ENCODE assay signal across 7 mouse cellular contexts in genomic region chr5:109556591-109557320, GRCm38 (mm10). TPM values are rescaled to one million over a fixed set of nuclear protein-coding genes. Genes with fewer than 3 reads are reported as not detected.
DNase-seq lines count a peak whose midpoint lies in the region; ATAC-seq and TF ChIP-seq lines count a peak whose summit lies in the region.

No protein-coding gene starts in this region.

- H3K4me3 ChIP-seq in MEL (ENCODE audit: control insufficient read depth in 1 of 2, insufficient read depth in 1 of 2, low read depth in 2 of 2, low read length in 2 of 2): peak overlapping the region; percentile 37 to 61; a peak in 3 of 4 replicates
- peak overlapping the region; percentile 76 for H3K4me3 ChIP-seq in bone marrow macrophage, adult 2 months (ENCODE audit: insufficient read depth, low read length)
- H3K4me3 ChIP-seq in left cerebral cortex, adult 2 months: peak overlapping the region; percentile 77
- H3K4me3 ChIP-seq in midbrain, embryonic 11.5 days (ENCODE audit: low read depth, low read length): peak overlapping the region; percentile 56
- peak overlapping the region; percentile 71 for H3K4me3 ChIP-seq in small intestine, adult 2 months (ENCODE audit: low read depth, low read length)

- no peaks in the 10 kb centered on the region for H3K4me1 ChIP-seq in MEL (ENCODE audit: control insufficient read depth in 1 of 2, insufficient read depth in 2 of 2, low read length in 2 of 2)
- no peaks in the 10 kb centered on the region for H3K4me1 ChIP-seq in bone marrow macrophage, adult 2 months (ENCODE audit: control insufficient read depth, insufficient read depth, low read length)
- no peaks in the 10 kb centered on the region for H3K4me1 ChIP-seq in midbrain, embryonic 11.5 days (ENCODE audit: control insufficient read depth, insufficient read depth, low read length)
- H3K4me1 ChIP-seq in small intestine, adult 2 months (ENCODE audit: control insufficient read depth, insufficient read depth, insufficient read length, low read length): peaks cover 2% of the 10 kb centered on the region; the same call in 1 of the 2 replicates

- no peak for TF ChIP-seq CTCF in MEL (IDR thresholded peaks at IDR 0.05 in 2 of 3, conservative IDR thresholded peaks at IDR 0.05 in 1 of 3; ENCODE audit: control insufficient read depth in 1 of 3, insufficient read depth in 1 of 3, low read depth in 2 of 3, low read length in 3 of 3, poor library complexity in 1 of 3, severe bottlenecking in 1 of 3)
- TF ChIP-seq CTCF in bone marrow macrophage, adult 2 months (IDR thresholded peaks at IDR 0.05; ENCODE audit: low read depth, low read length): no peak
- no peak for TF ChIP-seq CTCF in left cerebral cortex, adult 2 months (IDR thresholded peaks at IDR 0.05)
- TF ChIP-seq CTCF in small intestine, adult 2 months (IDR thresholded peaks at IDR 0.05; ENCODE audit: extremely low read depth, insufficient read length, insufficient replicate concordance, low read depth, low read length): no peak

- TF ChIP-seq RAD21 in MEL (IDR thresholded peaks at IDR 0.05; ENCODE audit: low read depth, low read length): no peak

- H3K27ac ChIP-seq in MEL (ENCODE audit: control insufficient read depth, low read depth, low read length): peak overlapping the region; percentile 94
- peak overlapping the region; percentile 78 for H3K27ac ChIP-seq in bone marrow macrophage, adult 2 months (ENCODE audit: insufficient read depth, low read depth, low read length)
- peak overlapping the region; percentile 99 for H3K27ac ChIP-seq in left cerebral cortex, adult 2 months
- H3K27ac ChIP-seq in midbrain, embryonic 11.5 days (ENCODE audit: low read depth, low read length): peak overlapping the region; percentile 57; the same call in 1 of the 2 replicates
- H3K27ac ChIP-seq in small intestine, adult 2 months (ENCODE audit: insufficient read depth, low read depth, low read length): peak overlapping the region; percentile 84

- peak overlapping the region; percentile 34 for H3K4me2 ChIP-seq in midbrain, embryonic 11.5 days

- H3K27me3 ChIP-seq in MEL (ENCODE audit: control insufficient read depth in 1 of 2, insufficient read depth in 2 of 2, low read length in 2 of 2): no peaks in the 10 kb centered on the region
- H3K27me3 ChIP-seq in midbrain, embryonic 11.5 days (ENCODE audit: control insufficient read depth, insufficient read depth, low read length): no peaks in the 10 kb centered on the region
- no peaks in the 10 kb centered on the region for H3K27me3 ChIP-seq in small intestine, adult 2 months (ENCODE audit: control insufficient read depth, insufficient read depth, low read length)

- TF ChIP-seq POLR2A in MEL (IDR thresholded peaks at IDR 0.05; ENCODE audit: control insufficient read depth in 1 of 2, insufficient read depth in 1 of 2, low read depth in 1 of 2, low read length in 2 of 2, poor library complexity in 1 of 2): 0 out of 4 replicates have a peak, but pooled peaks of 1 of the 2 experiments have one; percentile 46
- TF ChIP-seq POLR2A in bone marrow macrophage, adult 2 months (IDR thresholded peaks at IDR 0.05; ENCODE audit: borderline replicate concordance, low read depth, low read length): no peak
- no peak for TF ChIP-seq POLR2A in small intestine, adult 2 months (IDR thresholded peaks at IDR 0.05; ENCODE audit: low read depth, low read length)

- H3K9me3 ChIP-seq in MEL (replicated peaks; ENCODE audit: insufficient read depth, low read length): no peaks in the 10 kb centered on the region
- peaks cover 35% of the 10 kb centered on the region for H3K9me3 ChIP-seq in midbrain, embryonic 11.5 days (ENCODE audit: control insufficient read depth, low read length)

- WGBS in midbrain, embryonic 11.5 days: 7% methylated on average over 40 of the region's 40 CpGs
- WGBS in small intestine, adult 2 months: 5% methylated on average over 40 of the region's 40 CpGs

- no peaks in the 10 kb centered on the region for H3K36me3 ChIP-seq in MEL (ENCODE audit: control insufficient read depth in 1 of 2, insufficient read depth in 2 of 2, low read length in 2 of 2)
- peaks cover 3% of the 10 kb centered on the region; the same call in 1 of the 2 replicates for H3K36me3 ChIP-seq in midbrain, embryonic 11.5 days (ENCODE audit: control insufficient read depth, insufficient read depth, low read length)
- no peaks in the 10 kb centered on the region for H3K36me3 ChIP-seq in small intestine, adult 2 months (ENCODE audit: control insufficient read depth, insufficient read depth, low read length)

- ATAC-seq in erythroblast, adult 5-6 weeks (replicated peaks; ENCODE audit: low FRiP score, poor library complexity, severe bottlenecking): peak; percentile 37
- peak; percentile 68 for ATAC-seq in midbrain, embryonic 11.5 days (ENCODE audit: low FRiP score)

- no peak for TF ChIP-seq EP300 in MEL (IDR thresholded peaks at IDR 0.05; ENCODE audit: low read depth in 1 of 2, low read length in 2 of 2)

- peak overlapping the region; percentile 56 for H3K9ac ChIP-seq in MEL (ENCODE audit: control insufficient read depth, low read depth, low read length, poor library complexity, severe bottlenecking)
- peak overlapping the region; percentile 30; the same call in 1 of the 2 replicates for H3K9ac ChIP-seq in midbrain, embryonic 11.5 days (ENCODE audit: low read length)

- peak; percentile 96 for DNase-seq in MEL (ENCODE audit: low read depth, low spot score)
- DNase-seq in heart, postnatal 25 days (ENCODE audit: low spot score): peak; percentile 83
- DNase-seq in left cerebral cortex, adult 2 months (ENCODE audit: extremely low spot score in 1 of 2, low spot score in 2 of 2): peak; percentile 93 to 94
- DNase-seq in midbrain, embryonic 11.5 days (ENCODE audit: low spot score, missing footprints): peak; percentile 97

- H3K79me2 ChIP-seq in MEL (ENCODE audit: control insufficient read depth, insufficient read depth, low read length, poor library complexity): peaks cover 2% of the 10 kb centered on the region; the same call in 1 of the 2 replicates

- intact Hi-C loops in heart, postnatal 25 days (cut with DNase I): no loop called here
- intact Hi-C loops in left cerebral cortex, adult 2 months (cut with DNase I): loop anchor here (2.0 to 5.0 kb wide), 2 partner anchors 136 to 552 kb away; partner anchors contain the start of genes 5430403G16Rik and Gtpbp6

TF ChIP-seq in MEL, 35 proteins besides CTCF, POLR2A, EP300 and RAD21:
- TF ChIP-seq ZMIZ1 (IDR thresholded peaks at IDR 0.05; ENCODE audit: low read depth, low read length): no peak; the same call in 1 of the 2 replicates
- peak; percentile 84 for TF ChIP-seq ELF1 (IDR thresholded peaks at IDR 0.05; ENCODE audit: low read depth, low read length)
- TF ChIP-seq GATA1 (IDR thresholded peaks at IDR 0.05; ENCODE audit: low read depth, low read length): no peak
- TF ChIP-seq MXI1 (IDR thresholded peaks at IDR 0.05; ENCODE audit: low read depth, low read length): peak; percentile 31
- TF ChIP-seq GABPA (IDR thresholded peaks at IDR 0.05; ENCODE audit: low read depth, low read length): peak; percentile 58; the same call in 1 of the 2 replicates
- peak; percentile 38 for TF ChIP-seq MAZ (IDR thresholded peaks at IDR 0.05; ENCODE audit: low read depth, low read length)
- no peak for TF ChIP-seq USF1 (IDR thresholded peaks at IDR 0.05; ENCODE audit: low read depth, low read length)
- TF ChIP-seq NELFE (IDR thresholded peaks at IDR 0.05; ENCODE audit: low read depth, low read length): peak; percentile 19; the same call in 1 of the 2 replicates
- peak; percentile 76; the same call in 1 of the 2 replicates for TF ChIP-seq HCFC1 (IDR thresholded peaks at IDR 0.05; ENCODE audit: low read depth, low read length)
- TF ChIP-seq TAL1 (IDR thresholded peaks at IDR 0.05; ENCODE audit: low read length): no peak
- no peak for TF ChIP-seq UBTF (IDR thresholded peaks at IDR 0.05; ENCODE audit: borderline replicate concordance, insufficient read depth, low read depth, low read length)
- peak; percentile 65; the same call in 1 of the 2 replicates for TF ChIP-seq ETS1 (IDR thresholded peaks at IDR 0.05; ENCODE audit: low read depth, low read length)
- peak; percentile 50; the same call in 1 of the 2 replicates for TF ChIP-seq POLR2AphosphoS2 (IDR thresholded peaks at IDR 0.05; ENCODE audit: low read length)
- TF ChIP-seq BHLHE40 (IDR thresholded peaks at IDR 0.05; ENCODE audit: borderline replicate concordance, low read depth, low read length): no peak
- TF ChIP-seq MEF2A (IDR thresholded peaks at IDR 0.05; ENCODE audit: extremely low read depth, insufficient replicate concordance, low read depth, low read length, poor library complexity, severe bottlenecking): no peak
- TF ChIP-seq SIN3A (IDR thresholded peaks at IDR 0.05; ENCODE audit: low read length): peak; percentile 54; the same call in 1 of the 2 replicates
- no peak for TF ChIP-seq TBP (IDR thresholded peaks at IDR 0.05; ENCODE audit: low read depth, low read length)
TF ChIP-seq in MEL: peak in this region for 9.

RNA-seq across cellular contexts. Expression of gene Crlf2, which starts 2.0 kb away (rescaled TPM):
- total RNA-seq in MEL (2012; rRNA removed): 9.4 and 11.1 TPM in 2 replicates
- 10 to 100 TPM in 1 of 2 experiments, not detected in 1; 14.1 TPM for polyA plus RNA-seq in MEL (2012; ENCODE audit: insufficient read depth in 1 of 2, insufficient read length in 2 of 2, low read depth in 1 of 2, low replicate concordance in 2 of 2, missing spikeins in 1 of 2)
- 74.3 and 77.8 TPM in 2 replicates for polyA plus RNA-seq in bone marrow macrophage, adult 2 months (2012; ENCODE audit: insufficient read depth, insufficient read length, missing spikeins)
- 5.4 TPM in 1 of 2 replicates, not detected in the other for total RNA-seq in erythroblast, adult 5-6 weeks (2015; ENCODE audit: low replicate concordance)
- total RNA-seq in erythroblast, adult 5-6 weeks (2017; ENCODE audit: low replicate concordance): 2.6 and 2.8 TPM in 2 replicates
- total RNA-seq in heart, postnatal 25 days (2021): 1 to 10 TPM; 6.3 to 7.1 TPM
- total RNA-seq in left cerebral cortex, adult 2 months (2021): 10 to 100 TPM; 31.5 to 37.7 TPM
- polyA plus RNA-seq in midbrain, embryonic 11.5 days (2014; fragmentation: Nextera tagmentation; extraction: Ambion mirVana): 2.4 and 2.9 TPM in 2 replicates
- polyA plus RNA-seq in small intestine, adult 2 months (2012; rRNA removed): 22.3 and 51.8 TPM in 2 replicates

Comparison
In these comparisons a context has a peak if more than half of its experiments do, and no peak if none do; other contexts are left out.
1. Peak in every context shown above with its lines: DNase-seq, ATAC-seq, H3K4me3 ChIP-seq and H3K27ac ChIP-seq.